Mouse (Mus musculus) stomach, embryonic 14.5 days (tissue): ENCODE results near the gene Gpd2. TPM values are rescaled to one million over a fixed set of nuclear protein-coding genes. Genes with fewer than 3 reads are reported as not detected.

Source experiments
- ATAC-seq: fragments of 200-750 bp; cut with Nextera tagmentation; 2 replicates; pipeline ENCODE4 v1.8.0; 2017; ENCODE audit warnings: low read depth, moderate TSS enrichment; ENCODE audit not compliant: insufficient number of reproducible peaks, insufficient read depth, low FRiP score
- H3K27ac ChIP-seq: fragments of 300-500 bp; sonication (generic); 2 replicates; pipeline ENCODE4 v1.5.1; 2014; ENCODE audit warnings: mild to moderate bottlenecking, low read length, moderate library complexity, mixed read lengths
- H3K27me3 ChIP-seq: fragments of 300-500 bp; sonication (generic); 2 replicates; pipeline ENCODE4 v1.6.1; 2014; ENCODE audit warnings: low read length, control low read depth, mixed read lengths; ENCODE audit not compliant: control insufficient read depth, insufficient read depth
- H3K36me3 ChIP-seq: fragments of 300-500 bp; sonication (generic); 2 replicates; pipeline ENCODE4 v1.6.1; 2014; ENCODE audit warnings: mild to moderate bottlenecking, control low read depth, low read length, moderate library complexity, mixed read lengths; ENCODE audit not compliant: control insufficient read depth, insufficient read depth
- H3K4me1 ChIP-seq: fragments of 300-500 bp; sonication (generic); 2 replicates; pipeline ENCODE4 v1.6.1; 2014; ENCODE audit warnings: low read length, control low read depth, mixed read lengths; ENCODE audit not compliant: control insufficient read depth, insufficient read depth
- H3K4me2 ChIP-seq: fragments of 300-500 bp; sonication (generic); replicated peaks from 2 replicates; pipeline ENCODE4 v1.6.1; 2014; ENCODE audit warnings: low read depth, low read length, control low read depth
- H3K4me3 ChIP-seq: fragments of 300-500 bp; sonication (generic); 2 replicates; pipeline ENCODE4 v1.5.1; 2014; ENCODE audit warnings: low read depth, low read length, control low read depth
- H3K9ac ChIP-seq: fragments of 300-500 bp; sonication (generic); replicated peaks from 2 replicates; pipeline ENCODE4 v1.6.1; 2014; ENCODE audit warnings: low read depth, mild to moderate bottlenecking, control low read depth, low read length, moderate library complexity, mixed read lengths
- H3K9me3 ChIP-seq: fragments of 300-500 bp; sonication (generic); 2 replicates; pipeline ENCODE4 v1.6.1; 2016; ENCODE audit warnings: low read depth, low read length, control low read depth; ENCODE audit not compliant: control insufficient read depth
- WGBS: fragments of 180-500 bp; shearing (Covaris S2); extraction: QIAGEN DNeasy Blood & Tissue Kit; methylation state at CpG from one replicate; pipeline ENCODE4 v1.1.7; 2014; 5-methylcytosine and 5-hydroxymethylcytosine counted together
- polyA plus RNA-seq: library from polyadenylated mRNA; unstranded; fragments of >200 nt; fragmentation: Nextera tagmentation; extraction: Ambion mirVana; gene quantifications from 2 replicates; pipeline ENCODE4 v1.2.1, GENCODE M21; 2014

Gene Gpd2
- polyA plus RNA-seq, 1 experiment from 2014 or later = 27.8 TPM

DNA sequence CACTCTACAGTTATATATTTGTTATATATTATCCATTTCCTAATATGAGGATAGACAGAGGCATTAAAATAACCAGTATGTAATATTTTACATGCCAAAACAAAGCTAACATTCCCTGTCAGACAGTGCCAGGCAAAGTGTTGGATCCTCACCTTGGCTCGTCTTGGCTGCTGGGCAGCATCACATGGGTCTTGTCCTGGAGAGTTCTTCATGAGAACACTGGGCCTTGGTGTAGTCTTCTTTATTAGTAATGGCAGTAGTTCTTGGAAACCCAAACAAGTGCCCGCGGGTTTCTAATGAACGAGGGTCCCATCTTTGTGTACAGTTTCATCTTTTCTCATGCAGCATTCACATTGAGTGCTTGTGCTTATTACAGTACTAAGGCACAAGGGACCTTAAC, 59.8 kb downstream of the Gpd2 start:
- no peaks in the 10 kb centered on the region for H3K36me3 ChIP-seq
- H3K4me2 ChIP-seq = no peak overlapping the region
- WGBS = 89% methylated on average over 4 of the region's 4 CpGs
- no peaks in the 10 kb centered on the region for H3K4me1 ChIP-seq
- H3K9ac ChIP-seq = no peak overlapping the region
- no peak overlapping the region for H3K4me3 ChIP-seq
- no peaks in the 10 kb centered on the region for H3K9me3 ChIP-seq
- H3K27me3 ChIP-seq = no peaks in the 10 kb centered on the region
- H3K27ac ChIP-seq = no peak overlapping the region
- ATAC-seq = no peak

DNA sequence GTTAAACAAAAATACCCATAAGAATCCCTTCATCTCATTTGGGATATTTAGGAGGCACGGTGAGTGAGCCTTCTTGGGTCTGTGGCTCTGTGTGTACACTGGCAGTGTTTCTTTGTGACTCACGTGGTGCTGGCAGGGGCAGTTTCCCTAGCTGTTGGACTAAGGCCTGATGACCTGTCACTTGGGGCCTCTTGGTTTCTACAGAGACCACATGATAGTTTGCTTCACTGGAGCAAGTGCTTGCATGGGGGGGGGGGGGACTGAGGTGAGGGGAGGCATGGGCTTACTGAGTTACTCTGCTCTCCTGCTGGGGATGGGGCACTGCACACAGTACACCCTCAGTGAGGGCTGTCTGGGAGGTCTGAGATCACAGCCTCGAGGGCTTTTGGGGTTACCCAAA, 64.1 kb downstream of the Gpd2 start:
- H3K27me3 ChIP-seq = no peaks in the 10 kb centered on the region
- H3K4me1 ChIP-seq = no peaks in the 10 kb centered on the region
- H3K9me3 ChIP-seq = no peaks in the 10 kb centered on the region
- H3K27ac ChIP-seq = no peak overlapping the region
- WGBS = 47% methylated on average over 3 of the region's 3 CpGs
- no peak overlapping the region for H3K4me3 ChIP-seq
- no peak overlapping the region for H3K4me2 ChIP-seq
- no peaks in the 10 kb centered on the region for H3K36me3 ChIP-seq
- no peak overlapping the region for H3K9ac ChIP-seq
- ATAC-seq = 0 out of 2 replicates have a peak, but pooled peaks have one; percentile 49

DNA sequence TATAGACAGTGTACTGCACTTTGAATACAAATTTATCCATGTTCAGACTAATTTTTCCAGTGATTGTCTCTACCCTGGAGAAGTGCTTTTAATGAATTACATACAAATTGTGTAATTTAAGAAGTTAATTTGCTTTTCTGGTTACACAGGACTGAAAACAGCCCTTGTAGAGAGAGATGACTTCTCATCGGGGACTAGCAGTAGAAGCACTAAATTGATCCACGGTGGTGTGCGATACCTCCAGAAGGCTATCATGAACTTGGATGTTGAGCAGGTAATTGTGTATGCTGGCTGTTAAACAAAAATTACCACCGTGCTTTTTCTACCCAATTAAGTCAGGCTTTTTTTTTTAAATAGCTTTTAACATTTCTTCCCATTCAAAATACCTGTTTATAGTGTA, 66.8 kb downstream of the Gpd2 start:
- ATAC-seq = no peak

DNA sequence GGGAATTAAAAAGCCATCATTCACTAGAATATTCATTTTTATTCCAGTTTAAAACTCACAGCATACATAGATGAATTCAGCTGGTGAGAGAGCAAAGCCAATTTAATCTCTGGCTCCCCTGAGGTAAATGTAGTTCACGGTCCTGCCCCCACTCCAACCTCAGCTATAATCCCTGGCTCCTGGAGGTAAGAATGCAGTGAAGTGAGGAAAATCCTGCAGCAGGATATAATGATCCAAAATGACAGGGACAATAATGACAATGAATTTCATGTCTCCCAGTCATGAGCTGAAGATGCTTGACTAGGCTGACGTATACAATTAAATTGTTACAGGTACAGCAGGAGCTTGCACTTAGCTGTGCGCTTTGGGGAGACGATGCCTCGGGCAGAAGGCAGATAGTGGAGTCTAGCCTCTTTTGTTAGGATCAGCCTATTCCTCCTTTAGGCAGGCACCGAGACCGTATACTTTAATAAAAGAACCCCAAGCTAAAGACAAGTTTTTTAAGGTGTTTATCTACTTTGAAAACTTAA, 74.9 kb downstream of the Gpd2 start:
- no peaks in the 10 kb centered on the region for H3K27me3 ChIP-seq
- no peak for ATAC-seq
- no peaks in the 10 kb centered on the region for H3K4me1 ChIP-seq
- no peaks in the 10 kb centered on the region for H3K9me3 ChIP-seq
- H3K27ac ChIP-seq = no peak overlapping the region
- H3K9ac ChIP-seq = no peak overlapping the region
- no peak overlapping the region for H3K4me2 ChIP-seq
- H3K4me3 ChIP-seq = no peak overlapping the region
- no peaks in the 10 kb centered on the region for H3K36me3 ChIP-seq
- 48% methylated on average over 7 of the region's 7 CpGs for WGBS

More for the DNA sequence above, 66.8 kb downstream of the Gpd2 start:
- Histone ChIP-seq H3K27me3 (no peaks in the 10 kb centered on the region), H3K4me1 (no peaks in the 10 kb centered on the region), H3K9me3 (no peaks in the 10 kb centered on the region), H3K27ac (no peak overlapping the region), H3K36me3 (no peaks in the 10 kb centered on the region), H3K4me2 (no peak overlapping the region), H3K9ac (no peak overlapping the region), H3K4me3 (no peak overlapping the region)
- WGBS = 89% methylated on average over 4 of the region's 4 CpGs

- Histone ChIP-seq H3K27me3 (no peaks in the 10 kb centered on the region), H3K27ac (no peak overlapping the region), H3K36me3 (no peaks in the 10 kb centered on the region), H3K4me2 (no peak overlapping the region), H3K4me1 (no peaks in the 10 kb centered on the region), H3K4me3 (no peak overlapping the region), H3K9ac (no peak overlapping the region), H3K9me3 (no peaks in the 10 kb centered on the region)
- 72% methylated on average over 2 of the region's 2 CpGs for WGBS
- no peak for ATAC-seq
Observed at GRCm38 (mm10) chr2:57316055-57316454, 78.6 kb downstream of the Gpd2 start.

- H3K4me1 ChIP-seq = no peaks in the 10 kb centered on the region
- H3K4me3 ChIP-seq = no peak overlapping the region
- no peak overlapping the region for H3K4me2 ChIP-seq
- H3K36me3 ChIP-seq = no peaks in the 10 kb centered on the region
- no peaks in the 10 kb centered on the region for H3K27me3 ChIP-seq
- H3K27ac ChIP-seq = no peak overlapping the region
- WGBS = 71% methylated on average over 3 of the region's 3 CpGs
- ATAC-seq = no peak
- H3K9me3 ChIP-seq = no peaks in the 10 kb centered on the region
- no peak overlapping the region for H3K9ac ChIP-seq
Observed at GRCm38 (mm10) chr2:57318336-57318735, 80.9 kb downstream of the Gpd2 start.

DNA sequence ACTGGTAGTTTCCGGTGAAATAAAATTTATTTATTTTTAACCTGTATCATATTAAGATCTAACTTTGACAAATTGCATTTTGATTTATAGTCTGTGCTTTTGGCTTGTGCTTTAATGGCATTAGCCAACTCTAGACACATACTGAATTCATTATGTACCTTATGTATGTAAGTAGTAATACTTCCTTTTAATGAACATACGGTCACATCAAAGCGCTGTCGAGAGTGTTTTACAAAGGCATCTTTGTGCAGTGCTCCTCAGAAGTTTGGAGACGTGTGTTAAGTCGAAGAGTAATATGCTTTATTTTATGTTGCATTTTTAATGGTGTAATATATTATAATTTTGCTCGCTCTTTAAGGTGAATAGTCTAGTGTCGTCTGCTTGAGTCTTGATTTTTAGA, 88.7 kb downstream of the Gpd2 start:
- Histone ChIP-seq H3K27ac (no peak overlapping the region), H3K4me3 (no peak overlapping the region), H3K27me3 (no peaks in the 10 kb centered on the region), H3K9me3 (no peaks in the 10 kb centered on the region), H3K4me2 (no peak overlapping the region), H3K36me3 (no peaks in the 10 kb centered on the region), H3K9ac (no peak overlapping the region), H3K4me1 (no peaks in the 10 kb centered on the region)
- ATAC-seq = no peak
- WGBS = 89% methylated on average over 8 of the region's 8 CpGs

DNA sequence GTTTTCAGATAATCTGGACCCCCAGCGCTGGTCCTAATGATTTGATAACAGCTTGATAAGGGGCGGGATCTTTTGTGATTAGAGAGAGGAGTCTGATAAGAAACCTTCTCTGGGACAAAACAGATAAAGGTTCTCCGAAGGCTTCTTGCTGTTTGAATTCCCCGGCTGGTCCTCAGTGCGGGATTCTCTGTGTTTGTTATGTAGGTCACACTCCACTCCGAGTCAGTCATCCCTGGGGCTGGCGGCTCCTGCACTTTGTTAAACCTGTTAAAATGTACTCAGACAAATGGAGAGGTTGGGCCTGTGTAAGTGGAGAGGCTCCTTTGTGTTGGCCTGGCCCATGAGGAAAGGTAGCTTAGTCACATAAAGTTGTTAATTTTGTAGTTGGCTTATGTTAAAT, 91.9 kb downstream of the Gpd2 start:
- H3K9me3 ChIP-seq = no peaks in the 10 kb centered on the region
- H3K36me3 ChIP-seq = no peaks in the 10 kb centered on the region
- 41% methylated on average over 7 of the region's 7 CpGs for WGBS
- no peak for ATAC-seq
- H3K9ac ChIP-seq = no peak overlapping the region
- H3K4me3 ChIP-seq = no peak overlapping the region
- no peaks in the 10 kb centered on the region for H3K4me1 ChIP-seq
- H3K4me2 ChIP-seq = no peak overlapping the region
- no peaks in the 10 kb centered on the region for H3K27me3 ChIP-seq
- H3K27ac ChIP-seq = no peak overlapping the region

- H3K27ac ChIP-seq = no peak overlapping the region
- no peaks in the 10 kb centered on the region for H3K27me3 ChIP-seq
- no peaks in the 10 kb centered on the region for H3K9me3 ChIP-seq
- no peak for ATAC-seq
- WGBS = 64% methylated on average over 3 of the region's 3 CpGs
- no peaks in the 10 kb centered on the region for H3K4me1 ChIP-seq
- no peaks in the 10 kb centered on the region for H3K36me3 ChIP-seq
- H3K9ac ChIP-seq = no peak overlapping the region
- H3K4me2 ChIP-seq = no peak overlapping the region
- no peak overlapping the region for H3K4me3 ChIP-seq
Observed at GRCm38 (mm10) chr2:57330812-57331211, 93.4 kb downstream of the Gpd2 start.
